Mouse (Mus musculus) embryonic facial prominence, embryonic 12.5 days (tissue): ENCODE measurements around the gene Mbtps2. TPM values are rescaled to one million over a fixed set of nuclear protein-coding genes. Genes with fewer than 3 reads are reported as not detected.

Experiments used
- ATAC-seq: fragments of 200-750 bp; cut with Nextera tagmentation; 2 replicates; pipeline ENCODE4 v1.8.0; 2017; ENCODE audit not compliant: insufficient number of reproducible peaks, insufficient read depth, low FRiP score, low TSS enrichment
- H3K27ac ChIP-seq: fragments of 300-500 bp; sonication (generic); 2 replicates; pipeline ENCODE4 v1.5.1; 2016; ENCODE audit warnings: mild to moderate bottlenecking
- H3K27me3 ChIP-seq: fragments of 300-500 bp; sonication (generic); 2 replicates; pipeline ENCODE4 v1.6.1; 2016; ENCODE audit warnings: mild to moderate bottlenecking, moderate library complexity
- H3K36me3 ChIP-seq: fragments of 300-500 bp; sonication (generic); 2 replicates; pipeline ENCODE4 v1.6.1; 2016; ENCODE audit warnings: mild to moderate bottlenecking
- H3K4me1 ChIP-seq: fragments of 300-500 bp; sonication (generic); 2 replicates; pipeline ENCODE4 v1.6.1; 2016
- H3K4me2 ChIP-seq: fragments of 300-500 bp; sonication (generic); replicated peaks from 2 replicates; pipeline ENCODE4 v1.6.1; 2016; ENCODE audit warnings: mild to moderate bottlenecking, moderate library complexity
- H3K4me3 ChIP-seq: fragments of 300-500 bp; sonication (generic); 2 replicates; pipeline ENCODE4 v1.5.1; 2016; ENCODE audit warnings: mild to moderate bottlenecking
- H3K9ac ChIP-seq: fragments of 300-500 bp; sonication (generic); 2 replicates; pipeline ENCODE4 v1.6.1; 2016; ENCODE audit warnings: mild to moderate bottlenecking, moderate library complexity
- H3K9me3 ChIP-seq: fragments of 300-500 bp; sonication (generic); 2 replicates; pipeline ENCODE4 v1.6.1; 2016; ENCODE audit warnings: mild to moderate bottlenecking, moderate library complexity
- WGBS: fragments of 180-500 bp; shearing (Covaris S2); methylation state at CpG from one replicate; pipeline ENCODE4 v1.1.7; 2016; 5-methylcytosine and 5-hydroxymethylcytosine counted together
- polyA plus RNA-seq: library from polyadenylated mRNA; unstranded; fragments of >200 nt; fragmentation: Nextera tagmentation; extraction: Ambion mirVana; gene quantifications from 2 replicates; pipeline ENCODE4 v1.2.1, GENCODE M21; 2016

Mbtps2 gene
- 25.5 and 27.1 TPM in 2 replicates for polyA plus RNA-seq

DNA sequence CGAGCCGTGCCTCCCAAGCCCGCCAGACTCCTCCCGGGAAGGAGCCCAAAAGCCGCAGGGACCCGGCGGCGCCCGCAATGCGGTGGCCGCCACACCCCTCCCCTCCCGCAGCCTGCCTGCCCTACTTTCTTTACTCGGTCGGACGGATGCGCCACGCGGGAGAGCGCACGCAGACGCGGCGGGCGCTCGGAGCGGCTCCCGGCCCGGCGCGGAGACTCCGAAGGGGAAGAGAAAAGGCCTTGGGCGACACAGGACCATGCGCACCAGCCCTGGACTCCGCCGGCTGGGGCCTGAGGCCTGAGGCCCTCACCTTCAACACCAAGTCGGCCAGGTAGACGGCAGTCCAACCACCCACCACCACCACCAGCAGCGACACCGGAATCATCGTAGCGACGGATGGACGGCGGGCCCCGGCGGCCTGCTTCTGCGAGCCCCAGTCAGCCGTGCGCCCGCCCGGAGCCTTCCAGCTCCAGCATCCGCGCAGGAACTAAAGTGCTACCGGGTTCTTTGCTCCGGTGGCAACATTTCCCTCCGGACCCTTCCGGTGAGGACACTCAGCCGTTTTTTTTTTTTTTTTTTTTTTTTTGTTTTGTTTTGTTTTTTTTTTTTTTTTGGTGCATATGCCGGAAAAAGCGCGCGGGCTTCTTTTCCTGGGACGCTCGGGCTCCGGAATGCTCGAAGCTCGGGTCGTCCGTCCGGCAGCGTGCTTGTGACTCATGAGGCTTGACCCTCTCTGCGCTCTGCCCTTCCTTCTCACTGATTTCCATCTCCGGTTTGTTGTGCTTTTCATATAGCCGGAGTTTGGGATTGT lies at the start of gene Mbtps2:
Mbtps2 (minus strand) TSS at position 530 of the 811 bp plus-strand sequence.
- peak within 1 kb of the TSS; percentile 54 for H3K4me3 ChIP-seq
- peak; percentile 82 for ATAC-seq
- H3K9me3 ChIP-seq, result no peaks in the 10 kb centered on the region
- peak within 1 kb of the TSS; percentile 75 for H3K9ac ChIP-seq
- H3K4me2 ChIP-seq, result peak within 1 kb of the TSS; percentile 45
- no peaks in the 10 kb centered on the region for H3K27me3 ChIP-seq
- peak within 1 kb of the TSS; percentile 94 for H3K27ac ChIP-seq
- H3K36me3 ChIP-seq, result no peaks in the 10 kb centered on the region
- no peaks in the 10 kb centered on the region for H3K4me1 ChIP-seq
- 25% methylated on average over 59 of the region's 74 CpGs for WGBS

DNA sequence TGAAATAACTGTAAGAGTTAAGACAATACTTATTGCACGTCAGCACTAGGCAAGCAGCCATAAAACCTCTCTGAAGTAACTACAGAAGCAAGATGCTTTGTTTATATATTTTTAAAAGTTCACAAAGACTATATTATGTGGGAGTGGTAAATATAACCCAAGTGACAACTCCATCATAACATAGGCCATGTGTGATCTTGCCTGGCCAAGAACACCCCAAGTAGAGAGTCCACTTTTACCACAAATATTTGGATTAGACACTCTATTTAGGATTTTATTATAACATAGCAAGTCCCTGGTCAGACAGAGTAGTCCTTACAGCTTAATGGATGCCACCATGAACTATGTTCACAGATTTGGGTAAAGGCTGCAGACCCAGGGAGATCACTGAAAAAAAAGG lies 47.9 kb upstream of the Mbtps2 start:
- 73% methylated on average over 1 of the region's 1 CpGs for WGBS

DNA sequence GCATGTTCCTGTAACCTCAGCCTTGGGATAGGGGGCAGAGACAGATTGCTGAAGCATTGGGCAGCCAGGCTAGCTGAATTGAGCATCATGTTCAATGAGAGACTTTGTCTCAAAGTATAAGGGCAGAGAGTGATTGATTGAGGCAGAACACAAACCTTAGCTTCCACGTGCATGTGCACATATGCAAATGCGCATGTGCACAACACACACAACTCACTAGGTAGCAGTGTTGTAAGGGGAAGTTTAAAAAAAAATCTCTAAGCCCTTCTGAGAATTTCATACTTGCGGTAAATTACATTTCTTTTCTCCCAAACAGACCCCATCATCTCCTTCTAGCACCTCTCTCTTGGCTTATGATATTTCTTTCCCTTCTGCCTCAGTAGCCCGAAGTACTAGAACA lies 46.2 kb upstream of the Mbtps2 start:
- no peak overlapping the region for H3K4me2 ChIP-seq
- H3K9me3 ChIP-seq, result no peaks in the 10 kb centered on the region
- ATAC-seq, result no peak
- no peak overlapping the region for H3K27ac ChIP-seq
- H3K4me1 ChIP-seq, result no peaks in the 10 kb centered on the region
- no peaks in the 10 kb centered on the region for H3K27me3 ChIP-seq
- no peaks in the 10 kb centered on the region for H3K36me3 ChIP-seq
- H3K9ac ChIP-seq, result no peak overlapping the region
- WGBS, result 77% methylated on average over 4 of the region's 4 CpGs
- H3K4me3 ChIP-seq, result no peak overlapping the region

More for the DNA sequence above, 47.9 kb upstream of the Mbtps2 start:
- Histone ChIP-seq H3K27me3 (no peaks in the 10 kb centered on the region), H3K9ac (no peak overlapping the region), H3K36me3 (no peaks in the 10 kb centered on the region), H3K4me1 (no peaks in the 10 kb centered on the region), H3K9me3 (no peaks in the 10 kb centered on the region), H3K4me3 (no peak overlapping the region), H3K4me2 (no peak overlapping the region), H3K27ac (no peak overlapping the region)
- no peak for ATAC-seq

DNA sequence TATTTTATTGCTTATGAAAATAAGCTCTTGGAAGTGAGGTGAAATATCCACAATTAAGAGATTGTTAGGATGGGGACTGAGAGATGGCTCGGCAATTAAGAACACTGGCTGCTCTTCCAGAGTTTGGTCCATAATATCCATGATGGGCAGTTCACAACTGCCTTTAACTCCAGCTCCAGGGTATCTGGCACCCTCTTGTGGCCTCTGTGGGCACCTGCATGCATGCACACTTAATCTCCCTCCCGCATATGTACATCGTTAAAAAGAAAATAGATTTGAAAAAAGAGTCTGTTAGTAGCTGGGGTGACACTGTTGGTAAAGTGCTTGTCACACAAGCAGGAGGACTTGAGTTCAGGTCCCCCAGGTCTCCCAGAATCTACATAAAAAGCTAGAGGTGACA lies 45.8 kb upstream of the Mbtps2 start:
- H3K36me3 ChIP-seq, result no peaks in the 10 kb centered on the region
- WGBS, result 26% methylated on average over 3 of the region's 3 CpGs
- no peak overlapping the region for H3K4me2 ChIP-seq
- ATAC-seq, result no peak
- H3K9me3 ChIP-seq, result no peaks in the 10 kb centered on the region
- no peak overlapping the region for H3K9ac ChIP-seq
- H3K4me1 ChIP-seq, result no peaks in the 10 kb centered on the region
- no peak overlapping the region for H3K4me3 ChIP-seq
- no peak overlapping the region for H3K27ac ChIP-seq
- no peaks in the 10 kb centered on the region for H3K27me3 ChIP-seq

DNA sequence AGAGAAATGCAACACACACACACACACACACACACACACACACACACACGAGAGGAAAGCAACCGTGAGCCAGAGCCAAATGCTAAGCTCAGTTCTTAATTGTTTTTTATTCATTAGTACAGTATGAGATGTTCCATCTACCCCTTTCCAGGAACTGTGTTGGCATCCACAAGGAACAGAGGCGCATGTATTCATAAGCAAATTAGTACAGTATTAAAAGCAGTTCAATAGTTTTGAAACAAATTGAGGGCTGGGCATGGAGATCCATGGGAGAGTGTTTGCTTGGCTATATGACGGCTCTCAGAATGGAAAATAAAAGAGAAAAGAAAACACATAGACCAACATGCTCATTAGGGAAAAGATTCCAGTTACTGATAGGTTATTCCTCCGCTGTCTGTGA lies 44.3 kb upstream of the Mbtps2 start:
- no peak overlapping the region for H3K27ac ChIP-seq
- H3K4me2 ChIP-seq, result no peak overlapping the region
- H3K36me3 ChIP-seq, result no peaks in the 10 kb centered on the region
- no peaks in the 10 kb centered on the region for H3K4me1 ChIP-seq
- no peak overlapping the region for H3K4me3 ChIP-seq
- H3K27me3 ChIP-seq, result no peaks in the 10 kb centered on the region
- no peaks in the 10 kb centered on the region for H3K9me3 ChIP-seq
- no peak overlapping the region for H3K9ac ChIP-seq
- no peak for ATAC-seq
- 81% methylated on average over 5 of the region's 5 CpGs for WGBS

DNA sequence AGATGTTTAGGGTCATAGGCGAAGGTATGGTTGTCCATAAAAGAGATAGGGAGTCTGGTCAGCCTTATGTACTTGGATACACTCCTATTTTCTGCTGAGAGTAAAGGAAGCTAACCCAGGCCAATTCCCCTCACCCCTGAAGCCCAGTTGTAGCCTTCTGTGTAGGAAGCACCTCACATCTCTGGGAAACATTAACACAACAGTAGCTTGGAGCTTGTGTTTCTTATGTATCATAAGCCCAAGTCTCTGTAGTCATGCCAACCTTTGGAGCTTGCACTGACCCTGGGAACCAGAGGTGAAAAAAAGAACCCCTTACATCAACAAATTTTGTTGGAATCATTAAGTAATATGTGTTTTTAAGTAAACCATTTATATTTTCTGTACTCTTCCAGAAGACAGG lies 38.7 kb upstream of the Mbtps2 start:
- no peaks in the 10 kb centered on the region for H3K9me3 ChIP-seq
- WGBS, result 77% methylated on average over 1 of the region's 1 CpGs

DNA sequence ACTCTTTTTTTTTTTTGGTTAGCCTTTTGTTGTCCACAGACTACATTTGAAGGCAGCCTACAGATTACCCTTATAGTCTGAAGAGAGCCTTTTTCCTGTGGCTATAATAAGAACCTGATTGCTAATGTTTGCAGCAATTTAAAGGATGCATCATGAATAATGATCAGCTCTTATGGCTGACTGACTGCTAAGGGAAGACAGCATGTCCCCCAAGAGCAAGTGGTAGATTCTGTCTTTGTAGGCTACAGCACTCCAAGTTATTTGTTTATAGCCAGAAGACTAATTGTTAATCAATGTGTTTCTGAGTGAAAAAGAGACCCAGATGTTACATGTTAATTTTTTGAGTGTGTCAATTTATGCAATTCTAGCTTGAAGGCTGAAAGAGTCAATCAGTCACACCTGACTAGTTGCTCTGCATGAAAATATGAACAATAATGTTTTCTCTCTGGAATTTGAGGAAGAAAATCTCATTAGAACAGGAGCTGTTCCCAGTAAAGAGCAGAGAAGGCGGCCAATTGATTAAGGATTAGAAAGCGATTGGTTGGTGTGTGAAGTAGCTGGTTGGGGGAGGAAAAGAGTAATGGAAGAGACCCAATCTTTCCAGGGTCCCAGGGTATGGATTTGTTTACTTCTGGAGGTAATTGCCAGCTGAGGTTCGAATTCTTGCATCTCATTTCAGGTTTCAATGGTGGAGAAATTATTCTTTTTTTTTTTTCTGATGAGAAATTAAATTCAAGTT lies 35.3 kb upstream of the Mbtps2 start:
- no peak for ATAC-seq
- 57% methylated on average over 3 of the region's 3 CpGs for whole genome bisulfite sequencing
- no peak overlapping the region for H3K27ac ChIP-seq
- H3K4me2 ChIP-seq, result no peak overlapping the region
- no peak overlapping the region for H3K4me3 ChIP-seq
- no peaks in the 10 kb centered on the region for H3K9me3 ChIP-seq
- no peaks in the 10 kb centered on the region for H3K27me3 ChIP-seq
- no peaks in the 10 kb centered on the region for H3K4me1 ChIP-seq
- H3K36me3 ChIP-seq, result no peaks in the 10 kb centered on the region
- no peak overlapping the region for H3K9ac ChIP-seq

More for the DNA sequence above, 38.7 kb upstream of the Mbtps2 start:
- no peak for ATAC-seq
- Histone ChIP-seq H3K4me3 (no peak overlapping the region), H3K27ac (no peak overlapping the region), H3K36me3 (no peaks in the 10 kb centered on the region), H3K4me1 (no peaks in the 10 kb centered on the region), H3K9ac (no peak overlapping the region), H3K27me3 (no peaks in the 10 kb centered on the region), H3K4me2 (no peak overlapping the region)

DNA sequence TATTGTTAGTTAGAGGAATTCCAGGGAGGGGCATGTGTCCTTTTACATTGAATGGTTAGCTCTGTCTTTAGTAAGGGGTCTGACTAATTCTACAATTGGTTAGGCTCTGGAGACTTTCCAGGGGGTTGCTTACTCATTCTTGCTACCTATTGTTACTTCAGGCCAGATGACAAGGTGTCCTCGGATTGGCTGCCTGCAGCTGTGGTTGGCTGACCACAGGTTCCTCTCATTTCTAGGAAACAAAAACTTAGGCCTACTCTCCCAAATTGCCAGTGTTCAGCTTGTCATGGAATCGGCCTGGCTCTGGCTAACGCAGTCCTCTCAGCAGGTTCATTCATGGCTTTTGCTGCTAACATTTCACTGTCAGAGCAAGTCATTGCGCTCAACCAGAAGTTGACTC lies 31.8 kb upstream of the Mbtps2 start:
- no peak for ATAC-seq

DNA sequence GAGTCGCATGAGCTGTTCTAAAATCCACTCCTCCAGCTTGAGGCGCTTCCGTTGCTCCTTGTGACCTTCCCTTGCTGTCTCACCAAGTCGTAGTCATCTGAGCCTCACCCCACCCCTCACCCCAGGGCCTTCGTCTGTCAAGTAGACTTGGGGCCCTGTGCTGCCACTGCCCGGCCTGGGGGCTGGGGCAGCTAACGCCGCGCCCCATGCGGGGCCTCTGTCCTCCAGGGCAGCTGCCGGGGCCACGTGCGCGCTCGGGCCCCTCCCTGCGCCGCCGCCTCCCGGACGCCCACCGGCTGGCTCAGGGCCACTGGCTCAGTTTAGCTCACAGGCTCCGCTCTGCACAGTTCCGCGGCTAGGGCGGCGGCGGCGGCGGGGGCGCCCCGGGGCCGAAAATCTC lies 14.4 kb upstream of the Mbtps2 start:
- H3K4me3 ChIP-seq, result peak overlapping the region; percentile 20
- H3K4me1 ChIP-seq, result no peaks in the 10 kb centered on the region
- no peaks in the 10 kb centered on the region for H3K27me3 ChIP-seq
- H3K27ac ChIP-seq, result no peak overlapping the region
- peak overlapping the region; percentile 46 for H3K4me2 ChIP-seq
- no peaks in the 10 kb centered on the region for H3K36me3 ChIP-seq
- H3K9me3 ChIP-seq, result no peaks in the 10 kb centered on the region
- H3K9ac ChIP-seq, result no peak overlapping the region
- ATAC-seq, result no peak
- 30% methylated on average over 32 of the region's 32 CpGs for WGBS

More for the DNA sequence above, 31.8 kb upstream of the Mbtps2 start:
- Histone ChIP-seq H3K36me3 (no peaks in the 10 kb centered on the region), H3K9me3 (no peaks in the 10 kb centered on the region), H3K9ac (no peak overlapping the region), H3K4me3 (no peak overlapping the region), H3K4me1 (no peaks in the 10 kb centered on the region), H3K4me2 (no peak overlapping the region), H3K27ac (no peak overlapping the region), H3K27me3 (no peaks in the 10 kb centered on the region)
- 80% methylated on average over 4 of the region's 4 CpGs for WGBS

DNA sequence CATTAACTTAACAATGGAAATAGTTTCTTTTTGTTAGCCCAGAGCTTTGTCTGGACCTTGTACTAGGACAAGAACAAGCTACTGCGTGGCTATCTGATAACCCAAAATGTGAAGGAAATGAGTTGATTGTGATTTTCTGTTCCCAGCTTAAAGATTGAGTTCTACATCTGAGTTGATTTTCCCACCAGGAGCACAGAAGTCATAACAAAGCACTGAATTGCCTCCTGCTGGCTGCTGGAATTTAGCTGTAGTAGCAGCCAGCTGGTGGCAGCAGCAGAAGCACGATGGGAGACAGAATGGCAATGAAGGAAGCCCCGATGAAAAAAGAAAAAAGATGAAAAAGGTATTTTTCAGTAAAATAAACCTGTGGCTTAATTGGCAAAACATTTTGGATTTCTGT lies 2.9 kb upstream of the Mbtps2 start:
- Histone ChIP-seq H3K4me1 (no peaks in the 10 kb centered on the region), H3K4me2 (no peak overlapping the region), H3K27me3 (no peaks in the 10 kb centered on the region), H3K9ac (no peak overlapping the region), H3K4me3 (no peak overlapping the region), H3K9me3 (no peaks in the 10 kb centered on the region), H3K36me3 (no peaks in the 10 kb centered on the region), H3K27ac (0 out of 2 replicates have a peak overlapping the region, but pooled peaks have one; percentile 11)
- no peak for ATAC-seq
- WGBS, result 13% methylated on average over 3 of the region's 3 CpGs

DNA sequence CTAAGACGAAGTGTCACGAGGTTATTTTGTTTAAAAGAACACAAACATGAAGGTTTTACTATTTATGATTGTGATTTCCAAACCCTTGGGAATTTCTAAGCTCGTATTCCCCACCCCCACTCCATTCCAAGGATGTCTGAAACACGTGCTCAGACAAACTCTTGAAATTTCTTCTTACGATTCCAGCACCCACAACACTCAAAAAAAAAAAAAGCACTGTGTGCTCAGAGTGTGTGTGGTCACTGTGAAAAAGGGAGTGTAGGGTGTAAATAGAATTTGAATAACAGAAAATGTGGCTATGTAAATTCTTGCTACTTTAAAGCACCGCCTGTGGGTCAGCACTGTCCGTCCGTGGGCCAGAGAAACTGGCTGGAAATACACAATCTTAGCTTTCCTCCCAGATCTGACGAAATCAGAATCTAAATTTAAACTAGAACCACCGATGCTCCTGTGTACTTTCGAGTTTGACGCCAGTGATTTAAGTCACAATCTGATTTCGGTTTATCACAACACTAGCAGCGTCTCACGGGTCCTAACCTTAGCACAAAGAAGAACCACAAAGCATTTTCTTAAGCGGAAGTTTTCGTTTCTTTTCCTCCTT lies 830 bp downstream of the Mbtps2 start:
- no peaks in the 10 kb centered on the region for H3K9me3 ChIP-seq
- peak overlapping the region; percentile 94 for H3K27ac ChIP-seq
- 15% methylated on average over 17 of the region's 17 CpGs for WGBS
- H3K9ac ChIP-seq, result peak overlapping the region; percentile 75
- H3K36me3 ChIP-seq, result no peaks in the 10 kb centered on the region
- peak overlapping the region; percentile 45 for H3K4me2 ChIP-seq
- no peaks in the 10 kb centered on the region for H3K27me3 ChIP-seq
- peak overlapping the region; percentile 54 for H3K4me3 ChIP-seq
- no peaks in the 10 kb centered on the region for H3K4me1 ChIP-seq
- ATAC-seq, result no peak
